9 mouse cellular contexts compared by ENCODE assay signal in genomic region chr7:140060936-140061831, GRCm38 (mm10). TPM values are rescaled to one million over a fixed set of nuclear protein-coding genes. Genes with fewer than 3 reads are reported as not detected.
DNase-seq lines count a peak whose midpoint lies in the region; ATAC-seq lines count a peak whose summit lies in the region.
"Had no signal": no experiment of that assay in that cellular context is flagged by ENCODE, and none has a peak within 500 bp of the region (broad histone marks: within the 10 kb centered on the region; RNA-seq: fewer than 3 reads in every experiment).

No protein-coding gene starts in this region.

- ATAC-seq in liver, embryonic 12.5 days, result no peak
- ATAC-seq in megakaryocyte-erythroid progenitor cell, adult 5-6 weeks (replicated peaks; ENCODE audit: low FRiP score, low TSS enrichment, poor library complexity, severe bottlenecking), result no peak

- peak overlapping the region; percentile 48 for H3K4me2 ChIP-seq in liver, embryonic 12.5 days

- no peak overlapping the region for H3K9ac ChIP-seq in liver, embryonic 12.5 days

- intact Hi-C loops in gastrocnemius, postnatal 36 days (cut with DNase I), result loop anchor here (5.0 kb wide), 1 partner anchor 69 kb away; the partner anchor contains the start of gene Adam8

- H3K4me1 ChIP-seq in liver, embryonic 12.5 days, result no peaks in the 10 kb centered on the region

- peaks cover 99% of the 10 kb centered on the region for H3K27me3 ChIP-seq in liver, embryonic 12.5 days (replicated peaks)

- WGBS in liver, embryonic 12.5 days (ENCODE audit: insufficient replicate concordance), result 3% methylated on average over 47 of the region's 47 CpGs

- peak; percentile 11 for DNase-seq in gastrocnemius, postnatal 10 days
- DNase-seq in gastrocnemius, postnatal 36 days, result no peak
- peak; percentile 63 for DNase-seq in R1 (ENCODE audit: low read depth, low spot score)
- peak; percentile 34 for DNase-seq in forelimb bud, embryonic 11.5 days (ENCODE audit: low read depth, low spot score)
- DNase-seq in neural tube, embryonic 10.5 days (ENCODE audit: extremely low spot score, low spot score), result peak; percentile 77
- DNase-seq in spleen, postnatal 14 days (ENCODE audit: low spot score in 2 of 2), result no peak

- H3K9me3 ChIP-seq in liver, embryonic 12.5 days (replicated peaks), result no peaks in the 10 kb centered on the region

- H3K36me3 ChIP-seq in liver, embryonic 12.5 days, result no peaks in the 10 kb centered on the region

- peak overlapping the region; percentile 20 for H3K4me3 ChIP-seq in liver, embryonic 12.5 days
- H3K4me3 ChIP-seq: erythroblast, embryonic 14.5 days had no signal

- no peak overlapping the region for H3K27ac ChIP-seq in liver, embryonic 12.5 days

RNA-seq across cellular contexts. Expression of gene Msx3, which starts 12.3 kb away (rescaled TPM):
- not detected for total RNA-seq in gastrocnemius, postnatal 10 days (2021)
- not detected for total RNA-seq in gastrocnemius, postnatal 36 days (2021)
- polyA plus RNA-seq in liver, embryonic 12.5 days (2016; fragmentation: Nextera tagmentation; extraction: Ambion mirVana), result not detected in 2 replicates
- not detected in 2 replicates for total RNA-seq in megakaryocyte-erythroid progenitor cell, adult 5-6 weeks (2014; fragmentation: Nextera tagmentation)
- not detected in 2 replicates for total RNA-seq in megakaryocyte-erythroid progenitor cell, adult 5-6 weeks (2017)
- polyA plus RNA-seq: erythroblast, embryonic 14.5 days had no signal

RNA-seq across cellular contexts. Expression of gene Caly, which starts 21.2 kb away (rescaled TPM):
- total RNA-seq in gastrocnemius, postnatal 10 days (2021), result under 1 TPM in 1 of 2 experiments, not detected in 1; 0.36 TPM
- under 1 TPM in 1 of 2 experiments, not detected in 1; 0.33 TPM for total RNA-seq in gastrocnemius, postnatal 36 days (2021)
- polyA plus RNA-seq in liver, embryonic 12.5 days (2016; fragmentation: Nextera tagmentation; extraction: Ambion mirVana), result 0.33 and 0.38 TPM in 2 replicates
- not detected in 2 replicates for total RNA-seq in megakaryocyte-erythroid progenitor cell, adult 5-6 weeks (2014; fragmentation: Nextera tagmentation)
- not detected in 2 replicates for total RNA-seq in megakaryocyte-erythroid progenitor cell, adult 5-6 weeks (2017)

RNA-seq across cellular contexts. Expression of gene Tubgcp2, which starts 24.7 kb away (rescaled TPM):
- total RNA-seq in gastrocnemius, postnatal 10 days (2021), result 10 to 100 TPM; 21.9 to 29.6 TPM
- total RNA-seq in gastrocnemius, postnatal 36 days (2021), result 10 to 100 TPM; 16.8 to 19.2 TPM
- polyA plus RNA-seq in liver, embryonic 12.5 days (2016; fragmentation: Nextera tagmentation; extraction: Ambion mirVana), result 36.6 and 38.3 TPM in 2 replicates
- total RNA-seq in megakaryocyte-erythroid progenitor cell, adult 5-6 weeks (2014; fragmentation: Nextera tagmentation), result 29.3 and 37.6 TPM in 2 replicates
- total RNA-seq in megakaryocyte-erythroid progenitor cell, adult 5-6 weeks (2017), result 38.2 and 41.2 TPM in 2 replicates

RNA-seq across cellular contexts. Expression of gene Zfp511, which starts 25.0 kb away (rescaled TPM):
- total RNA-seq in gastrocnemius, postnatal 10 days (2021), result 1 to 10 TPM; 8.8 to 10.0 TPM
- 1 to 10 TPM; 7.7 to 8.2 TPM for total RNA-seq in gastrocnemius, postnatal 36 days (2021)
- 28.7 and 29.6 TPM in 2 replicates for polyA plus RNA-seq in liver, embryonic 12.5 days (2016; fragmentation: Nextera tagmentation; extraction: Ambion mirVana)
- 21.3 and 34.7 TPM in 2 replicates for total RNA-seq in megakaryocyte-erythroid progenitor cell, adult 5-6 weeks (2014; fragmentation: Nextera tagmentation)
- 22.0 and 26.9 TPM in 2 replicates for total RNA-seq in megakaryocyte-erythroid progenitor cell, adult 5-6 weeks (2017)

RNA-seq across cellular contexts. Expression of gene Prap1, which starts 32.0 kb away (rescaled TPM):
- not detected for total RNA-seq in gastrocnemius, postnatal 10 days (2021)
- not detected for total RNA-seq in gastrocnemius, postnatal 36 days (2021)
- polyA plus RNA-seq in liver, embryonic 12.5 days (2016; fragmentation: Nextera tagmentation; extraction: Ambion mirVana), result not detected in 2 replicates
- not detected in 2 replicates for total RNA-seq in megakaryocyte-erythroid progenitor cell, adult 5-6 weeks (2014; fragmentation: Nextera tagmentation)
- not detected in 2 replicates for total RNA-seq in megakaryocyte-erythroid progenitor cell, adult 5-6 weeks (2017)
- polyA plus RNA-seq: erythroblast, embryonic 14.5 days had no signal

Comparison
In these comparisons a context has a peak if more than half of its experiments do, and no peak if none do; other contexts are left out.
1. DNase-seq: peak in gastrocnemius, postnatal 10 days (single experiment), R1 (single experiment), forelimb bud, embryonic 11.5 days (single experiment) and neural tube, embryonic 10.5 days (single experiment); none in gastrocnemius, postnatal 36 days (0 of 2) and spleen, postnatal 14 days (0 of 2).